Mouse (Mus musculus) intestine, embryonic 15.5 days (tissue): Measurements from ENCODE around the gene Foxd1. TPM values are rescaled to one million over a fixed set of nuclear protein-coding genes. Genes with fewer than 3 reads are reported as not detected.

Source experiments
- ATAC-seq: fragments of 200-750 bp; cut with Nextera tagmentation; 2 replicates; pipeline ENCODE4 v1.8.0; 2017; ENCODE audit warnings: moderate TSS enrichment, moderate library complexity
- H3K27ac ChIP-seq: fragments of 300-500 bp; sonication (generic); 2 replicates; pipeline ENCODE4 v1.5.1; 2015; ENCODE audit warnings: mild to moderate bottlenecking, inconsistent platforms
- H3K27me3 ChIP-seq: fragments of 300-500 bp; sonication (generic); replicated peaks from 2 replicates; pipeline ENCODE4 v1.6.1; 2015; ENCODE audit warnings: inconsistent platforms
- H3K36me3 ChIP-seq: fragments of 300-500 bp; sonication (generic); 2 replicates; pipeline ENCODE4 v1.6.1; 2015; ENCODE audit warnings: inconsistent platforms
- H3K4me1 ChIP-seq: fragments of 300-500 bp; sonication (generic); replicated peaks from 2 replicates; pipeline ENCODE4 v1.6.1; 2015; ENCODE audit warnings: inconsistent platforms
- H3K4me2 ChIP-seq: fragments of 300-500 bp; sonication (generic); replicated peaks from 2 replicates; pipeline ENCODE4 v1.6.1; 2015; ENCODE audit warnings: mild to moderate bottlenecking, inconsistent platforms
- H3K4me3 ChIP-seq: fragments of 300-500 bp; sonication (generic); replicated peaks from 2 replicates; pipeline ENCODE4 v1.5.1; 2015; ENCODE audit warnings: inconsistent platforms
- H3K9ac ChIP-seq: fragments of 300-500 bp; sonication (generic); 2 replicates; pipeline ENCODE4 v1.6.1; 2015; ENCODE audit warnings: inconsistent platforms
- H3K9me3 ChIP-seq: fragments of 300-500 bp; sonication (generic); 2 replicates; pipeline ENCODE4 v1.6.1; 2016; ENCODE audit warnings: inconsistent platforms
- WGBS: fragments of 180-500 bp; shearing (Covaris S2); methylation state at CpG from one replicate; pipeline ENCODE4 v1.1.7; 2015; 5-methylcytosine and 5-hydroxymethylcytosine counted together
- polyA plus RNA-seq: library from polyadenylated mRNA; unstranded; fragments of >200 nt; fragmentation: Nextera tagmentation; extraction: Ambion mirVana; gene quantifications from 2 replicates; pipeline ENCODE4 v1.2.1, GENCODE M21; 2015

Gene Foxd1
- polyA plus RNA-seq, 1 experiment from 2014 or later: not detected

GRCm38 (mm10) chr13:98367601-98368000 is 13.6 kb downstream of the Foxd1 start:
- peaks cover 9% of the 10 kb centered on the region for H3K4me1 ChIP-seq
- peaks cover 72% of the 10 kb centered on the region for H3K27me3 ChIP-seq
- no peaks in the 10 kb centered on the region for H3K9me3 ChIP-seq
- no peak overlapping the region for H3K4me2 ChIP-seq
- ATAC-seq: no peak
- H3K36me3 ChIP-seq: no peaks in the 10 kb centered on the region
- no peak overlapping the region for H3K27ac ChIP-seq
- no peak overlapping the region for H3K9ac ChIP-seq
- WGBS: 13% methylated on average over 3 of the region's 3 CpGs
- no peak overlapping the region for H3K4me3 ChIP-seq

DNA sequence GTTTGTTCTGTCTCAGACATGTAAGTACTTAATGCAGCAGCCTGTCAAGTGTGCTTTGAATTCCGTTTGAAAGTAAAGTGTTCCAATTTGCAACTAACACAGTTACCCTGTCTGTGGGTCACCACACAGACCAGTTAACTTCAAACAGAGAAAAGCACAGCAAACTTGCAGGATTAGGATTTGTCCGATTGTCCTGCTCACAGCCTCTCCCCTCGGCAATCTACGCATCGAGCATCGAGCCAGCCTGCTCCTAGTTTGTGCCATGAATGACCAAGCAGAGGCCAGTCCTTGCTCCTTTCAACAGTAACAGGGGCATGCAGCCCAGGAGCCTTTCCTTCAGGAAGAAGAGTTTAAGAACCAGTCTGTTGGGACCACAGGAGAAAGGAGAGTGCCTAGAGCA is 15.0 kb downstream of the Foxd1 start:
- ATAC-seq: no peak
- Histone ChIP-seq H3K27ac (no peak overlapping the region), H3K9ac (no peak overlapping the region), H3K27me3 (peaks cover 68% of the 10 kb centered on the region), H3K4me1 (peaks cover 9% of the 10 kb centered on the region), H3K9me3 (no peaks in the 10 kb centered on the region), H3K36me3 (no peaks in the 10 kb centered on the region), H3K4me3 (no peak overlapping the region), H3K4me2 (no peak overlapping the region)
- 25% methylated on average over 6 of the region's 6 CpGs for WGBS

DNA sequence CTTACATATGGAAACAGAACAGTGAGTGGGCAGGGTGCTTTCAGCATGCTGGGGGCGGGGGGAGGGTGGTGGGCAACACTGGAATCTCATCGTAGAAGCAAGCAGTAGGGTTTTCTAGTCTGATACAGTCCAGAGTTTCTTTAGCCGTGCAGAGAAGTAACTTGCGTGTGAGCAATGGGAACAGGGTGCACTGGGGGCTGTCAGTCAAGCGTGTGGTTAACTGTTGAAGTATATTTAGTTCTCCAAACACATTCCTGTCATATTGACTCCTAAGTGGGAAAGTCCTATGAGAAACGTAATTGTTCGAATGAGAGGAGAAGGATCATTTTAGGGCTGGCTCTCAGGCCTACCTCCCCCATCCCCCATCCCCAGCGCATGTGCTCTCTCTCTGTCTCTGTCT is 20.5 kb downstream of the Foxd1 start:
- peaks cover 20% of the 10 kb centered on the region for H3K27me3 ChIP-seq
- no peaks in the 10 kb centered on the region for H3K36me3 ChIP-seq
- no peaks in the 10 kb centered on the region for H3K9me3 ChIP-seq
- 65% methylated on average over 8 of the region's 8 CpGs for WGBS
- H3K9ac ChIP-seq: no peak overlapping the region
- no peak overlapping the region for H3K4me3 ChIP-seq
- ATAC-seq: no peak
- no peak overlapping the region for H3K27ac ChIP-seq
- no peak overlapping the region for H3K4me2 ChIP-seq
- no peaks in the 10 kb centered on the region for H3K4me1 ChIP-seq

- Histone ChIP-seq H3K9ac (no peak overlapping the region), H3K4me3 (no peak overlapping the region), H3K27me3 (peaks cover 16% of the 10 kb centered on the region), H3K27ac (no peak overlapping the region), H3K4me1 (no peaks in the 10 kb centered on the region), H3K4me2 (no peak overlapping the region), H3K36me3 (no peaks in the 10 kb centered on the region), H3K9me3 (no peaks in the 10 kb centered on the region)
- no peak for ATAC-seq
- 51% methylated on average over 3 of the region's 3 CpGs for WGBS
Observed at GRCm38 (mm10) chr13:98374979-98375378, 20.9 kb downstream of the Foxd1 start.

DNA sequence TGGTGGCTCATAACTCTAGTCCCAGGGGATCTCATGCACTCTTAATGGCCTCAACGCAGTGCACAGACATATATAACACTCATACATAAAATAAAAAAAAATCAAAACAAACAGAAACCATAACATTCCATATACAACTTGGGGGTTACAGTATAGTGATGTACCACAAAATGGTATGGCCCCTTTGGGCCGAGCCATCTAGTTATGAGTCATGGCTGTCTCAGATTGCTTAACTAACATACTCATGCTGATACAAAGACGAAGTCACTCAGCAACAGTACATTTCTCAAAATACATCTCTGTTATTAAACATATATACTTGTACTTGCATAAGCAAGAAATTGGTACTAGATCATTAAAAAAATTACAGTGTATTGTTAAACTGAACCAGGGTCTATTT is 23.7 kb downstream of the Foxd1 start:
- no peaks in the 10 kb centered on the region for H3K4me1 ChIP-seq
- no peak overlapping the region for H3K4me2 ChIP-seq
- H3K27me3 ChIP-seq: peaks cover 4% of the 10 kb centered on the region; the same call in 1 of the 2 replicates
- no peaks in the 10 kb centered on the region for H3K9me3 ChIP-seq
- H3K27ac ChIP-seq: no peak overlapping the region
- H3K4me3 ChIP-seq: no peak overlapping the region
- H3K36me3 ChIP-seq: no peaks in the 10 kb centered on the region
- no peak for ATAC-seq
- H3K9ac ChIP-seq: no peak overlapping the region
- WGBS: 91% methylated on average over 3 of the region's 3 CpGs

DNA sequence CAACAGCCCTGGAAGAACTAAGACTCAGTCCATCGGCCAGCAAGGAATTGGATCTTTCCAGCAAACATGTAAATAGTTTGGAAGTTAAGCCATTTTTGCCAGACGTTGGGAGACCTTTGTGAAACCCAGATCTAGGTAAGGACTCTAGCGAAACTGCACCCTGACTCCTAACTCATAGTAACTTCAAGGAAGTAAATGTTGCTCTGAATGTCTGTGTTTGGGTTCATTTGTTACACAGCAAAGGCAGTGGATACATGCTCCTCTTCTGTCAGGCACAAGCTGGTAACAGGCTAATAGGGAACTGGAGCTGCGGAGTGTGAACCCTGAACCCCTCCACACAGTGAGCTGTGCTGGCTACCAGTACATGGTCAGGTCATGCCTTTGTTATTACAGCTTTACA is 28.7 kb downstream of the Foxd1 start:
- Histone ChIP-seq H3K4me1 (no peaks in the 10 kb centered on the region), H3K9me3 (no peaks in the 10 kb centered on the region; the same call in 1 of the 2 replicates), H3K4me3 (no peak overlapping the region), H3K4me2 (no peak overlapping the region), H3K27ac (no peak overlapping the region), H3K9ac (no peak overlapping the region), H3K36me3 (no peaks in the 10 kb centered on the region), H3K27me3 (no peaks in the 10 kb centered on the region)
- no peak for ATAC-seq
- WGBS: 79% methylated on average over 4 of the region's 4 CpGs

DNA sequence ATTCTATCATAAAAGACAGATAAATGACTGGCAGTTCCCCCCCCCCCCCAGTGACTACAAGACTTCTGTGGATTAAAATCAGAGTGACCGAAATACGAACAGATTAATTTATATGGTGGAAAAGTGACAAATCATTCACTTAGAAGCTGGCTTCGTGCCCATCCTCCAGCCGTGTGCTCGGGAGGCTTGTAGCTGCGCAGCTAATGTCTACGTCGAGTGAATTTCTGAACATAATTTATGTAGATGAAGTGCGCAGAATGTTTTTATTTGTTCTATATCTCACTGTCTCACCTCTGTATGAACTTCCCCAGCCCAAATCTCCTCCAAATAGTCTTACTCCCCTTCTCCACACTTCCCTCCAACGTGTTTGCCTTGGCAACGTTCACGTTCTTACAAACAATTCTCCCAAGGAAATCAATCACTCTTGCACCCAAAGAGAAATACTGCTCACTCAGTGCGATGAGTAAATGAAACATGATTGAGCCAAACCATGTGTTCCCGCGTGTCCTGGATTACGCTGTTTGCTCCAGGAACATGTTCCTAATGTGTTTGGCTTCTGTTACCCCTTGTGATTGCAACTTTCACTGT is 30.0 kb downstream of the Foxd1 start:
- Histone ChIP-seq H3K36me3 (no peaks in the 10 kb centered on the region), H3K9me3 (no peaks in the 10 kb centered on the region; the same call in 1 of the 2 replicates), H3K4me3 (no peak overlapping the region), H3K4me1 (no peaks in the 10 kb centered on the region), H3K4me2 (no peak overlapping the region), H3K27me3 (peaks cover 5% of the 10 kb centered on the region), H3K27ac (no peak overlapping the region), H3K9ac (no peak overlapping the region)
- no peak for ATAC-seq
- WGBS: 42% methylated on average over 16 of the region's 16 CpGs

DNA sequence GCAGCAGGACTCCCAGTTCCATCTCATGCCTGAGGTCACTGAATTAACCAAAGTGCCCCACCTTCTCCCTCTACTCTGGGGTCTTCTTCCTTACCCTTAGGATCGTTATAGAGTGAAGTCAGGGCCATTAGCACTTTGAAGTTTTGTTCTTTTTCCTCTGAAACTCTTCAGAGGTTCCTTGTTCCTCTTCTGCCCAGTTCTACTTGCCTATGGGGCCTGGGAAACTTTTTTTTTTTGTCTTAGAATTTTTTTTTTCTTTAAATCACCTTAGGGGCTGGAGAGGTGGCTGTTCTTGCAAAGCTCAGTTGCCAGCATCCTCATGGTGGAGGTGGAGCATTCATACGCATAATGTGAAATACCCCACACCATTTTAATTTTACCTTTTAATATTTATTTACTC is 31.8 kb downstream of the Foxd1 start:
- no peak overlapping the region for H3K4me2 ChIP-seq
- H3K27me3 ChIP-seq: peaks cover 19% of the 10 kb centered on the region
- no peak overlapping the region for H3K4me3 ChIP-seq
- H3K27ac ChIP-seq: no peak overlapping the region
- H3K4me1 ChIP-seq: peaks cover 5% of the 10 kb centered on the region
- H3K9ac ChIP-seq: no peak overlapping the region
- H3K9me3 ChIP-seq: no peaks in the 10 kb centered on the region; the same call in 1 of the 2 replicates
- WGBS: 84% methylated on average over 2 of the region's 2 CpGs
- H3K36me3 ChIP-seq: no peaks in the 10 kb centered on the region
- ATAC-seq: no peak

- WGBS: 59% methylated on average over 1 of the region's 1 CpGs
Observed at GRCm38 (mm10) chr13:98389092-98389491, 35.0 kb downstream of the Foxd1 start.

DNA sequence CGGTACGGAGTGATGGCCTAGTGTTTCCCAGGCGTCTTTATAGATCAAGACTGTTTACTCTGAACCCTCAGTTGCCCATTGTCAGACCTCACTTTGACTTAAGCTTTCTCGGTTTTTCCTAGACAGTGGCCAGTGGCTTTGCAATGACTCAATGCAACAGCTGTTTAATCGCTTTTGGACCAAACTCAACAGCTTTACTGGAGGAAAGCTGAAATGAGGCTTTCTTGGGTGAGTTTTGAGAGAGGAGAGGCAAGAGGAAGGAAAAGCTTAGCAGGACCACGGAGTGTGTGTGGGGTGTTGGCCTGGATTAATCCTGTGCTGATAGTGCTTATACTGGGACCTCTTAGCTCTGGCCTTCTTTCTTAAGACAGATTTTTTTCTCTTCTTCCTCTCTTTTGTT is 36.3 kb downstream of the Foxd1 start:
- no peaks in the 10 kb centered on the region for H3K36me3 ChIP-seq
- no peak overlapping the region for H3K27ac ChIP-seq
- no peak overlapping the region for H3K9ac ChIP-seq
- WGBS: 29% methylated on average over 6 of the region's 6 CpGs
- H3K27me3 ChIP-seq: peaks cover 50% of the 10 kb centered on the region
- H3K4me3 ChIP-seq: no peak overlapping the region
- H3K4me2 ChIP-seq: peak overlapping the region; percentile 89
- no peak for ATAC-seq
- H3K9me3 ChIP-seq: no peaks in the 10 kb centered on the region; the same call in 1 of the 2 replicates
- H3K4me1 ChIP-seq: peaks cover 12% of the 10 kb centered on the region

More at GRCm38 (mm10) chr13:98389092-98389491, 35.0 kb downstream of the Foxd1 start:
- Histone ChIP-seq H3K9me3 (no peaks in the 10 kb centered on the region; the same call in 1 of the 2 replicates), H3K27me3 (peaks cover 47% of the 10 kb centered on the region), H3K9ac (no peak overlapping the region), H3K4me2 (no peak overlapping the region), H3K4me3 (no peak overlapping the region), H3K4me1 (peaks cover 12% of the 10 kb centered on the region), H3K36me3 (no peaks in the 10 kb centered on the region), H3K27ac (no peak overlapping the region)
- ATAC-seq: no peak

GRCm38 (mm10) chr13:98390771-98391634 is 37.0 kb downstream of the Foxd1 start:
- H3K4me1 ChIP-seq: peaks cover 12% of the 10 kb centered on the region
- ATAC-seq: peak; percentile 74
- H3K9ac ChIP-seq: peak overlapping the region; percentile 18; the same call in 1 of the 2 replicates
- H3K4me2 ChIP-seq: peak overlapping the region; percentile 89
- WGBS: 1% methylated on average over 68 of the region's 68 CpGs
- no peak overlapping the region for H3K27ac ChIP-seq
- H3K27me3 ChIP-seq: peaks cover 51% of the 10 kb centered on the region
- H3K4me3 ChIP-seq: peak overlapping the region; percentile 41
- no peaks in the 10 kb centered on the region; the same call in 1 of the 2 replicates for H3K9me3 ChIP-seq
- no peaks in the 10 kb centered on the region for H3K36me3 ChIP-seq

DNA sequence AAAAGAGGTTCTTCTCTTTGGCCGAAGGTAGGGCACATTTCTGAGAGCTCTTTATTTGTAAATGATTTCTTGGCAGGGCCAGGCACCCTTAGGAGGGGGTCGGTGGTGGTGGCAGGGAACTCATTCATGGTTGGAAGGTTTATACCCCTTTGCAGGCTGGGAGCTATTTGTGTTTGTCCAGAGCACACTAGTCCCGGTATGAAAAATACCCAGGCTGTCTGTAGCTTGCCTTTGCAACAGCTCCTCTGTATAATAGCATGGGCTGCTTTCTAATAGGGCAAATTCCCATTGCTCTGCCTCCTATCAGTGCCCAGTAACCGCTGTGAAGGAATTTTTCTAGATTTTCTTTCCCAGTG is 37.6 kb downstream of the Foxd1 start:
- H3K4me3 ChIP-seq: peak overlapping the region; percentile 41
- H3K36me3 ChIP-seq: no peaks in the 10 kb centered on the region
- 7% methylated on average over 4 of the region's 4 CpGs for WGBS
- H3K27ac ChIP-seq: no peak overlapping the region
- H3K9me3 ChIP-seq: no peaks in the 10 kb centered on the region
- H3K4me1 ChIP-seq: peaks cover 12% of the 10 kb centered on the region
- peak overlapping the region; percentile 89 for H3K4me2 ChIP-seq
- no peak overlapping the region for H3K9ac ChIP-seq
- peaks cover 51% of the 10 kb centered on the region for H3K27me3 ChIP-seq
- ATAC-seq: no peak
